Mouse (Mus musculus) intestine, postnatal 0 days (tissue): ENCODE data around the gene Ccdc73. TPM values are rescaled to one million over a fixed set of nuclear protein-coding genes. Genes with fewer than 3 reads are reported as not detected.
A peak's percentile ranks its signal among the peaks of the same experiment; 100 is the strongest.

Experiments
- ATAC-seq: fragments of 200-750 bp; cut with Nextera tagmentation; 2 replicates; pipeline ENCODE4 v1.8.0; 2017; ENCODE audit warnings: mild to moderate bottlenecking, moderate TSS enrichment, moderate library complexity
- H3K27ac ChIP-seq: fragments of 300-500 bp; sonication (generic); 2 replicates; pipeline ENCODE4 v1.5.1; 2014; ENCODE audit warnings: mild to moderate bottlenecking, low read depth, low read length, moderate library complexity
- H3K27me3 ChIP-seq: fragments of 300-500 bp; sonication (generic); replicated peaks from 2 replicates; pipeline ENCODE4 v1.6.1; 2014; ENCODE audit warnings: low read length, mixed read lengths; ENCODE audit not compliant: control insufficient read depth, insufficient read depth
- H3K36me3 ChIP-seq: fragments of 300-500 bp; sonication (generic); 2 replicates; pipeline ENCODE4 v1.6.1; 2014; ENCODE audit warnings: mild to moderate bottlenecking, moderate library complexity; ENCODE audit not compliant: control insufficient read depth, insufficient read depth
- H3K4me1 ChIP-seq: fragments of 300-500 bp; sonication (generic); replicated peaks from 2 replicates; pipeline ENCODE4 v1.6.1; 2014; ENCODE audit warnings: antibody characterized with exemption, low read length, mixed read lengths; ENCODE audit not compliant: control insufficient read depth, insufficient read depth
- H3K4me2 ChIP-seq: fragments of 300-500 bp; sonication (generic); replicated peaks from 2 replicates; pipeline ENCODE4 v1.6.1; 2014; ENCODE audit warnings: low read depth, mild to moderate bottlenecking, moderate library complexity
- H3K4me3 ChIP-seq: fragments of 300-500 bp; sonication (generic); 2 replicates; pipeline ENCODE4 v1.5.1; 2014; ENCODE audit warnings: low read depth, low read length
- H3K9ac ChIP-seq: fragments of 300-500 bp; sonication (generic); 2 replicates; pipeline ENCODE4 v1.6.1; 2014; ENCODE audit warnings: mild to moderate bottlenecking, low read depth, low read length
- H3K9me3 ChIP-seq: fragments of 300-500 bp; sonication (generic); 2 replicates; pipeline ENCODE4 v1.6.1; 2016; ENCODE audit warnings: mixed run types; ENCODE audit not compliant: control insufficient read depth
- CTCF ChIP-seq: sonication (generic); IDR thresholded peaks from 2 replicates; pipeline ENCODE4 v1.5.1; 2016; ENCODE audit warnings: low read depth, mild to moderate bottlenecking, control low read depth, antibody characterized with exemption, moderate library complexity
- WGBS: fragments of 180-500 bp; shearing (Covaris S2); extraction: QIAGEN DNeasy Blood & Tissue Kit; methylation state at CpG from one replicate; pipeline ENCODE4 v1.1.7; 2014; 5-methylcytosine and 5-hydroxymethylcytosine counted together
- polyA plus RNA-seq: library from polyadenylated mRNA; unstranded; fragments of >200 nt; fragmentation: Nextera tagmentation; extraction: Ambion mirVana; gene quantifications from 2 replicates; pipeline ENCODE4 v1.2.1, GENCODE M21; 2015

Gene Ccdc73
- polyA plus RNA-seq, 1 experiment from 2014 or later, result 4.8 TPM

DNA sequence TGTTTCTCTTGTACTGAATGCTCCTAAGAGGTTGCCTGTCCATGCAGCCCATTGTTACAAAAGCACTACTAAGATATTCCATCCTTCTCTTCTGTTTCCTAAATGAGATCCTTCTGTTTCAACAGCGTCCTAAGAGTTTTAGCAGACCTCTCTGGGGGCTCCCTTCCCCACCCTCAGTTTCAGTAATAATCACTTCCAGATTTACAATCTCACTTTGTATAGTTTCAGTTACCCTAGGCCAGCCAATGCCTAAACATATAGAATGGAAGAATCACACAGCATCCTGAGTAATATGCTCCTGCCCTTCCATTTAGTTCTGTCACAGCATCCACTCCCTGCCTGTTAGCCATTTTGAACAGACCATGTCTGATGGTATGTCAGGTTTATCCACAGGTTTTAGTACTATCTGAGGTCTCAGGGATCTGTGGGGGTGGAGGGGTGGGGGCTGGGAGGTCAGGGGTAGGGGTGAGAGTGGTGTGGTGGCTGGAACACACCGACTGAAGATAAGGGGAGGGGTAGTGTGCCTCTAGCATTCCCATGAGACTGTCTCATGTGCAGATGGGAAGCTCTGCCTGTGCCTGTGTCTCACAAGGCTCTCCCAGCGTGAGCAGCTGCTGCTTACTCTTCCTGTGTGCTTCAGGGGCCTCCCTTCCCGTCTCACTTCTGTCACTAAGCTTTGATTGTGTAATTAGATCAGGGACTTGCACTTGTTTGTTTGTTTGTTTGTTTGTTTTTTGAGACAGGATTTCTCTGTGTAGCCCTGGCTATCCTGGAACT lies 20.8 kb upstream of the Ccdc73 start:
- WGBS, result 62% methylated on average over 4 of the region's 4 CpGs
- Histone ChIP-seq H3K4me1 (no peaks in the 10 kb centered on the region), H3K4me3 (no peak overlapping the region), H3K9ac (no peak overlapping the region), H3K9me3 (no peaks in the 10 kb centered on the region), H3K4me2 (no peak overlapping the region), H3K36me3 (no peaks in the 10 kb centered on the region), H3K27ac (no peak overlapping the region), H3K27me3 (no peaks in the 10 kb centered on the region)
- TF ChIP-seq CTCF, result no peak
- no peak for ATAC-seq

DNA sequence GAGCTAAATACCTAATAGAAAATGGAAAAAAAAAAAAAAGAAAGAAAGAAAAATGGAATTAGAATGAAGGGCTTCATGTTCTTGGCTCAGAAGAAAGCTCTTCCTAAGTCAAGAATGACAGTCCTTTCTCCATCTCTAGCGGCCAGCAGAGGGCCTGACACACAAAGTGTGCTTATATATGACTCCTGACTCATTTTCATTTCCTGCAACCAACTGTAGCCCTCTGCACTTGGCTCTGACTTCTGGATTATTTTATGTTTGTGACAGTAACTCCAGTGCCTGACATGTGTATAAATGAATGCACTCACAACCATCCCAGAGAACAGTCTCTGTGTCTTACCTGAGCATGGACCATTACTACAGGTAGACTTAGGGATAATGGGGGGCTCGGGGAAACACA lies 20.0 kb upstream of the Ccdc73 start:
- H3K27me3 ChIP-seq, result 0 out of 2 replicates have a peak, but pooled peaks cover 2% of the 10 kb centered on the region
- TF ChIP-seq CTCF, result peak; percentile 71
- H3K27ac ChIP-seq, result no peak overlapping the region
- no peak overlapping the region for H3K4me3 ChIP-seq
- ATAC-seq, result peak; percentile 32; the same call in 1 of the 2 replicates
- WGBS, result 48% methylated on average over 2 of the region's 2 CpGs
- no peaks in the 10 kb centered on the region for H3K36me3 ChIP-seq
- no peaks in the 10 kb centered on the region for H3K9me3 ChIP-seq
- no peaks in the 10 kb centered on the region for H3K4me1 ChIP-seq
- H3K4me2 ChIP-seq, result peak overlapping the region; percentile 90; the same call in 1 of the 2 replicates
- no peak overlapping the region for H3K9ac ChIP-seq

DNA sequence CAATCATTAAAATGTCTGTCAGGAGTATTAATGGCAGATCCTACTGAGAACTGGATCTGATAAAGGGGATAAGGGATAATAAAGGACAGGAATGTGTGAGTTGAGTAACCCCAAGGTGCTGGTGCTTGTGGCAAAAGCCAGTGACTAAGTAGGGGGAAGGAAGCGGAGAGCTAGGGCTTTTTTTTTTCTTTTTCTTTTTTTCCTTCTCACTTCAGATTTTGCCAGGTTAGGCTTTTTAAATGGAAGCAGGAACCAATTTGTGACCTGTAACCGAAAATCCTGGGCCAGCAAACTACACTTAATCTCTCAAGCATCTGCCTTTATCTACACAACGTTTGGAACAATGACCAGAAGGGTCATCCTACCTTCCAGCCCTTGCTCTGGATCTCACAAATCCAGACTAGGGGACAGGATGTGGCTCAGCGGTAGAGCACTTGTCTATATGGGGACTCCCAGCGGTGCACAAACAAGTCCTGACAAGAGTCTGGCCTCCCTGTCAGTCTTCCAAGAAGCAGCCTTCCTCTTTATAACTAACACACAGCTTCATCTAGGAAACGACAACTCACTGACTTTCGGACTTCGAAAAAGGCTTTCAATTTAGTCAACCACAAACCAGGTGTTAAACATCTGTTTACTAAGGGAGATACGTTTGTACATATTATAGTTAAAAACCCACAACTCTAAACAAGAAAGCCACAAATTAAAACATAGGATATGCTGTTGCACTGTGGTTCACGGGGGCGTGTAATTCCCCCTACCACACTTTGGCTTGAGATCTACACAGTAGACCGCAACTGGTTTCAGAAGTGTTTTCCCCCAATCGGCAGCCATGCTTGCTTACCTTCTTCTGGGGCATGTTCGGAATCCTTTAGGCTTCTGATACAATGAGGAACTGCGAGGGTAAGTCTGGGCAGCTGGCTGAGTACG lies 19.1 kb upstream of the Ccdc73 start:
- 26% methylated on average over 16 of the region's 16 CpGs for WGBS
- H3K36me3 ChIP-seq, result no peaks in the 10 kb centered on the region
- no peak for TF ChIP-seq CTCF
- H3K9me3 ChIP-seq, result no peaks in the 10 kb centered on the region
- 0 out of 2 replicates have a peak, but pooled peaks cover 2% of the 10 kb centered on the region for H3K27me3 ChIP-seq
- H3K4me1 ChIP-seq, result no peaks in the 10 kb centered on the region
- peak overlapping the region; percentile 90 for H3K4me2 ChIP-seq
- H3K4me3 ChIP-seq, result peak overlapping the region; percentile 47
- no peak overlapping the region for H3K27ac ChIP-seq
- peak overlapping the region; percentile 47 for H3K9ac ChIP-seq
- peak; percentile 46 for ATAC-seq

GRCm38 (mm10) chr2:104849276-104849990 lies 18.2 kb upstream of the Ccdc73 start, which contains the start of gene Prrg4:
TSS of gene Prrg4 (minus strand) at chr2:104849876.
- Histone ChIP-seq H3K9me3 (no peaks in the 10 kb centered on the region), H3K27ac (no peak within 1 kb of the TSS), H3K27me3 (0 out of 2 replicates have a peak, but pooled peaks cover 2% of the 10 kb centered on the region), H3K4me2 (peak within 1 kb of the TSS; percentile 90), H3K4me1 (no peaks in the 10 kb centered on the region), H3K36me3 (no peaks in the 10 kb centered on the region), H3K4me3 (peak within 1 kb of the TSS; percentile 47), H3K9ac (peak within 1 kb of the TSS; percentile 47)
- peak; percentile 86 for ATAC-seq
- WGBS, result under 1% methylated on average over 59 of the region's 62 CpGs
- peak; percentile 67 for TF ChIP-seq CTCF

GRCm38 (mm10) chr2:104849991-104850359 lies 17.6 kb upstream of the Ccdc73 start:
- Histone ChIP-seq H3K9ac (no peak overlapping the region), H3K9me3 (no peaks in the 10 kb centered on the region), H3K27ac (no peak overlapping the region), H3K27me3 (0 out of 2 replicates have a peak, but pooled peaks cover 2% of the 10 kb centered on the region), H3K4me2 (peak overlapping the region; percentile 90), H3K4me1 (no peaks in the 10 kb centered on the region), H3K36me3 (no peaks in the 10 kb centered on the region), H3K4me3 (peak overlapping the region; percentile 47)
- no peak for TF ChIP-seq CTCF
- 56% methylated on average over 3 of the region's 3 CpGs for WGBS
- ATAC-seq, result no peak
